Mouse (Mus musculus): Measurements from ENCODE around the gene Ppp1r18. TPM values are rescaled to one million over a fixed set of nuclear protein-coding genes. Genes with fewer than 3 reads are reported as not detected.

Ppp1r18 gene
- polyA plus RNA-seq, 1 experiment from 2014 or later, result 21.2 TPM

DNA sequence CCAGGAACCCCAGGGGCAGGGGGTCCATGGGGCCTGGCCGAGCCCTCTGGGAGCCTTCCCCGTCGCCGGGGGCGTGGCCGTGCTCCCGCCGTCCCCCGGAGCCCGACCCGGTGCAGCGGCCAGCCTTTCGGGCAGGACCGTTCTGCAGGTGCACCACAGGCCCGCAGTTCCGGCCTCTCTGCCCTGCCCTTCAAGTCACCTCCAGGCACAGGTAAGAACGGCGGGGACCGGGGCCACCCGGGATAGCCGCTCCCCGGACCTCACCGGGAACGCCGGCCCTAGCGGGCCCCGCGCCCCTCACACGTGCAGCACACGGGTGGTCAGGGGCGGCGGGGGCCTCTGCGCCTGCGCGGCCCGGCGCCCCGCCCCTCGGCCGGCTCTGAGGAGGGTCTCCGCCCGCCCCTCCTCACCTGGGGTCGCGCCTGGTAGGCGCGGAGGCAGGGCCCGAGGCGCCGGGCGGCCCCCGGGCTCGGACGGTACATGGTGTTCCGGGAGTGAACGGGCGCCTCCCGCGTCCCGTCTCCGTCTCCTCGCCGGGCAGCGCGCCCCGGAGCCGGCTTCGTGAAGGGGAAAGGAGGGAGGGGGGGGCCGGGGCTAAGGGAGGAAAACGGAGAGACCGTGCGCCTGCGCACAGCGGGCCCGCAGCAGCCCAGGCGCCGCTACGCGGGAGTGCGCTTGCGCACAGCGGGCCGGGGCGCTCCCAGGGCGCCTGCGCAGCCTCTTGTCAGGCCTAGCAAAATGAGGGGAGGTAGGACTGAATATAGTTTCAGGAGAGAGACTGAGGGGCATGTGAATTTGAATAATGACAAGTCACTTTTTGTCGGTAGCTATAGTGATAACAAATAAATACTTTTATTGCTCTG, 31.6 kb downstream of the Ppp1r18 start, which contains the start of gene 2310061I04Rik:
2310061I04Rik (minus strand) TSS at position 651 of the 863 bp plus-strand sequence.
- Histone ChIP-seq H3K4me1 (ENCODE audit: control insufficient read depth, insufficient read depth, low read length) (peaks cover 6% of the 10 kb centered on the region), H3K27ac (ENCODE audit: low read depth, low read length) (peak within 1 kb of the TSS; percentile 83), H3K4me3 (ENCODE audit: low read depth, low read length) (peak within 1 kb of the TSS; percentile 77), H3K9ac (ENCODE audit: low read length) (peak within 1 kb of the TSS; percentile 89), H3K36me3 (ENCODE audit: control insufficient read depth, insufficient read depth, low read length) (peaks cover 69% of the 10 kb centered on the region), H3K27me3 (replicated peaks; ENCODE audit: control insufficient read depth, insufficient read depth, low read length) (no peaks in the 10 kb centered on the region), H3K9me3 (replicated peaks; ENCODE audit: control insufficient read depth, low read length) (no peaks in the 10 kb centered on the region), H3K4me2 (ENCODE audit: low read length) (peak within 1 kb of the TSS; percentile 100)
- WGBS, result under 1% methylated on average over 81 of the region's 86 CpGs
- ATAC-seq (peak; percentile 96), DNase-seq (ENCODE audit: low spot score) (peak; percentile 96)

DNA sequence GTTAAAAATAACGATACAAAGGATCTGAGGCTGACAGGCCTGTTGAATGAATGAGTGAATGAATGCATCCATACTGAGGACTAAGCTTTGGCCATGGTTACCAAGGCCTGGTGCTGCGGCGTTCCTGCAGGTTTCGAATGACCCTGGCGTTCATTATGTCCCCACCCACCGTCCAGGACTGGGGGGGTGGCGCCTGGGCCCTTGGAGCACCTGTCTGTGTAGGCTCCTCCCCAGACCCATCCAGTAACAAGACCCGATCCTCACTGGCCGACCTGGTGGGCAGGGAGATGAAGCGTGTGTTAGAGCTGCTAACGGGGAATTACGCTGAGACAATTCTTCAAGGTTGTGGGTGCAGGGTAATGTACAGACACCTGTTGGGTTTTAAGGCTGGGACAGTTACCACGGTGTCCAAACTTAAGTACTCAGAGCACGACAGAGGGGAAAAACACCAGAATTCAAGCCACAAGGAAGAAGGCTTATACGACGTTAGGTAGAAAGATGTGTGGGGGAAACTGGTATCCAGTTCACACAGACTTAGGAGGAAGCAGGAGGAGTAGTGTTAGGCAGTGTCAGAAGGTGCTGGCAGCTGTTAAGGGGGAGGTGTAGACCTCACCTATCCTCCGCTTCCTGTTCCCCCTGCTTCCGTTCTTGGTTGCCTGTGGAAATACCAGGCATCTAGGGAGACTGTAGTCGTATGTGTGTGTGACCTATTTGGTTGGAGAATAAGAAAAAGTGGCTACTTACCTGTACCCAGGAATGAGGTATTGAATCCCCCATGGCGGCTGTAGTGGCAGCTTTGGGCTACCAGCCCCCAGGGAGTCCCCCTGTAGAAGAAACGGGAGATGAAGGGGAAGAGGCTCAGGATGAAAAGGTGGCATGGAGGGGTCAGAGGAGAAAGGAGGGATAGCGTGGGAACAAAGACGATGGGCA, 32.5 kb downstream of the Ppp1r18 start:
- Histone ChIP-seq H3K4me1 (ENCODE audit: control insufficient read depth, insufficient read depth, low read length) (peaks cover 6% of the 10 kb centered on the region), H3K4me2 (ENCODE audit: low read length) (peak overlapping the region; percentile 100), H3K4me3 (ENCODE audit: low read depth, low read length) (peak overlapping the region; percentile 77), H3K9me3 (replicated peaks; ENCODE audit: control insufficient read depth, low read length) (no peaks in the 10 kb centered on the region), H3K36me3 (ENCODE audit: control insufficient read depth, insufficient read depth, low read length) (peaks cover 70% of the 10 kb centered on the region), H3K27ac (ENCODE audit: low read depth, low read length) (peak overlapping the region; percentile 83; the same call in 1 of the 2 replicates), H3K27me3 (replicated peaks; ENCODE audit: control insufficient read depth, insufficient read depth, low read length) (no peaks in the 10 kb centered on the region), H3K9ac (ENCODE audit: low read length) (peak overlapping the region; percentile 89)
- ATAC-seq, result peak; percentile 35
- WGBS, result 48% methylated on average over 23 of the region's 23 CpGs
- DNase-seq (ENCODE audit: low spot score), result peak; percentile 16

DNA sequence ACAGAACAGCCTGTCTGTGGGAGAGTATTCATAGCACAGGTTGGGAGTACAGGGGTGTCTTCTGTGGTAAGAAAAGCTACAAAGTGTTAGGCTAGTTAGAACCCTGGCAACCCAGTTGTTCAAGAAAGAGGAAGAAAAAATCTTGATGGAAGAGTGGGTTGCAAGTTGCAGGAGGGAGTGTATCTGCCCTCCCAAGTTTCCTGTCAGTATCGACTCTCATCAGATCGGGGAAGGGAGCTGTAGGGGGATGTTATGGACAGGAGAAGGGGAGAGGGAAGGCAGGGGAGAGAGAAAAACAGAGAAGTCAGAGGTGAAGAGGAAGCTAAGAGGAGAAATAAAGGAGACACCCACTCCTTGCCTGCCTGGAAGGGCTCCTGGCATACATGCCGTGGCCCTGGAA, 35.2 kb downstream of the Ppp1r18 start:
- Histone ChIP-seq H3K27ac (ENCODE audit: low read depth, low read length) (no peak overlapping the region), H3K36me3 (ENCODE audit: control insufficient read depth, insufficient read depth, low read length) (peaks cover 76% of the 10 kb centered on the region)

DNA sequence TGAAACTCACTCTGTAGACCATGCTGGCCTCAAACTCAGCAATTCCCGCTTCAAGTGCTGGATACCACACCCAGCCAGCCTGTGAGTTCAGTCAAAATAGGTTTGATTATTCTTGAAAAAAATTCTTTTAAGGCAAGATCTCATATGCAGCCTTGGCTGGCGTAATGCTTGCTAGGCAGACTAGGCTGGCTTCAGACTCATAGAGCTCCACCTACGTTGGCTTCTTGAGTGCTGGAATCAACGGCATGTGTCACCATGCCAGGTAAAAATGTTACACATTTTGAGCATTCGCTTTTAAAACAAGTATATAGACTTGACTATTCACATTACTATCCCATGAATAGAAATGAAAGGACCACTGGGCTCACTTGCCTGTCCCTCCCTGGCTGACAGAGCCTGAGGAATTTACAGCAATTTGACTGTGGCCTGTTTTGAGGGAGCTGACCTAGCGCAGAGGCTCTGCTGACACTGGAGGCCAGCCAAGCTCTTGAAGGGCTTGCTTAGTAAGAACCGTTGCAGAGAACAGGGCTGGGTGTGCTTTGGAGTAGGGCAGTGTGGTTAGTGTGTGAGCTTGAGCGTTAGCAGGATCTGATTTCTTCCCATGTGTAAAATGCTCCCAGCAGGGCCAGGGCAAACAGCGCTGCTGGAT, 38.1 kb downstream of the Ppp1r18 start:
- no peaks in the 10 kb centered on the region for H3K27me3 ChIP-seq (replicated peaks; ENCODE audit: control insufficient read depth, insufficient read depth, low read length)
- no peak overlapping the region for H3K27ac ChIP-seq (ENCODE audit: low read depth, low read length)
- H3K4me2 ChIP-seq (ENCODE audit: low read length), result no peak overlapping the region
- H3K9me3 ChIP-seq (replicated peaks; ENCODE audit: control insufficient read depth, low read length), result no peaks in the 10 kb centered on the region
- H3K36me3 ChIP-seq (ENCODE audit: control insufficient read depth, insufficient read depth, low read length), result peaks cover 92% of the 10 kb centered on the region
- H3K9ac ChIP-seq (ENCODE audit: low read length), result no peak overlapping the region
- no peak for ATAC-seq
- H3K4me3 ChIP-seq (ENCODE audit: low read depth, low read length), result no peak overlapping the region
- 92% methylated on average over 9 of the region's 9 CpGs for WGBS
- H3K4me1 ChIP-seq (ENCODE audit: control insufficient read depth, insufficient read depth, low read length), result peaks cover 5% of the 10 kb centered on the region
- DNase-seq (ENCODE audit: low spot score), result no peak

More for the DNA sequence above, 35.2 kb downstream of the Ppp1r18 start:
- no peaks in the 10 kb centered on the region for H3K9me3 ChIP-seq (replicated peaks; ENCODE audit: control insufficient read depth, low read length)
- 94% methylated on average over 3 of the region's 3 CpGs for WGBS
- no peak for DNase-seq (ENCODE audit: low spot score)
- H3K4me2 ChIP-seq (ENCODE audit: low read length), result no peak overlapping the region
- ATAC-seq, result no peak
- no peak overlapping the region for H3K9ac ChIP-seq (ENCODE audit: low read length)
- peaks cover 6% of the 10 kb centered on the region for H3K4me1 ChIP-seq (ENCODE audit: control insufficient read depth, insufficient read depth, low read length)
- no peaks in the 10 kb centered on the region for H3K27me3 ChIP-seq (replicated peaks; ENCODE audit: control insufficient read depth, insufficient read depth, low read length)
- H3K4me3 ChIP-seq (ENCODE audit: low read depth, low read length), result no peak overlapping the region

DNA sequence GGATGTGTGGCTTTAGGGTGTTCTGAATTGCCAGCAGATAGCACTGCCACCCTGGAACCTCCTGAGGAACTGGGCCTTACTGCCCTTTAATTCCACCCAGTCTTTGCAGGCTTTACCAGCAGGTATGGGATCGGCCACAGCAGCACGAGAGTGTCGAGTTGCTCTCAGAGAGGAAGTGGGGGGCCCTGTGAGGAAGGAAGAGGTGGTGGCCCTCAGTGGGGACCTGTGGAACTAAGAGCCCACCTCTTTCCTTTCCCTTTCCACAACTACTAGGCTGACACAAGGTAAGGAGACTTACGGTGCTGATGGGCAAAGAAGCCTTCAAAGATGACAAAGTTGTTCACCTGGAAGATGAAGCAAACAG, 38.6 kb downstream of the Ppp1r18 start:
- no peak overlapping the region for H3K27ac ChIP-seq (ENCODE audit: low read depth, low read length)
- ATAC-seq (no peak), DNase-seq (ENCODE audit: low spot score) (no peak)
- 91% methylated on average over 4 of the region's 4 CpGs for WGBS
- no peaks in the 10 kb centered on the region for H3K9me3 ChIP-seq (replicated peaks; ENCODE audit: control insufficient read depth, low read length)
- peaks cover 10% of the 10 kb centered on the region for H3K4me1 ChIP-seq (ENCODE audit: control insufficient read depth, insufficient read depth, low read length)
- peaks cover 93% of the 10 kb centered on the region for H3K36me3 ChIP-seq (ENCODE audit: control insufficient read depth, insufficient read depth, low read length)
- H3K9ac ChIP-seq (ENCODE audit: low read length), result no peak overlapping the region
- H3K4me2 ChIP-seq (ENCODE audit: low read length), result no peak overlapping the region
- H3K4me3 ChIP-seq (ENCODE audit: low read depth, low read length), result no peak overlapping the region
- H3K27me3 ChIP-seq (replicated peaks; ENCODE audit: control insufficient read depth, insufficient read depth, low read length), result no peaks in the 10 kb centered on the region

DNA sequence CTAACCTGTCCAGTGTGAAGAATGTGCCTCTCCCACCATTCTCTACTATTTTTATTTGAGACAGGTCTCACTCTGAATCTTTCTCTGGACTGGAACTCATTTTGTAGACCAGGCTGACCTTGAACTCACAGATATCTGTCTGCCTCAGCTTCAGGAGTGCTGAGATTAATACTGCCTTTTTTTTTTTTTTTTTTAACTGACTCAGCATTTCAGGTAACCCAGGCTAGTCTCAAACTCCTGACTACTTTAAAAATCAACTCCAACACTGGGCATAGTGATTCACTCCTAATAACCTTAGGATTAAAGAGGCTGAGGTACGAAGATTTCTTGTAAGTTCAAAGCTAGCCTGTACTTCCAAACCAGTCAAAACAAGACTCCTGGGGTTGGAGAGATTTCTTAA, 40.2 kb downstream of the Ppp1r18 start:
- Histone ChIP-seq H3K4me1 (ENCODE audit: control insufficient read depth, insufficient read depth, low read length) (peaks cover 11% of the 10 kb centered on the region), H3K9me3 (replicated peaks; ENCODE audit: control insufficient read depth, low read length) (no peaks in the 10 kb centered on the region), H3K4me3 (ENCODE audit: low read depth, low read length) (no peak overlapping the region), H3K4me2 (ENCODE audit: low read length) (no peak overlapping the region), H3K27ac (ENCODE audit: low read depth, low read length) (no peak overlapping the region), H3K27me3 (replicated peaks; ENCODE audit: control insufficient read depth, insufficient read depth, low read length) (no peaks in the 10 kb centered on the region), H3K9ac (ENCODE audit: low read length) (no peak overlapping the region), H3K36me3 (ENCODE audit: control insufficient read depth, insufficient read depth, low read length) (peaks cover 77% of the 10 kb centered on the region)
- WGBS, result 91% methylated on average over 1 of the region's 1 CpGs
- ATAC-seq, result no peak
- no peak for DNase-seq (ENCODE audit: low spot score)

DNA sequence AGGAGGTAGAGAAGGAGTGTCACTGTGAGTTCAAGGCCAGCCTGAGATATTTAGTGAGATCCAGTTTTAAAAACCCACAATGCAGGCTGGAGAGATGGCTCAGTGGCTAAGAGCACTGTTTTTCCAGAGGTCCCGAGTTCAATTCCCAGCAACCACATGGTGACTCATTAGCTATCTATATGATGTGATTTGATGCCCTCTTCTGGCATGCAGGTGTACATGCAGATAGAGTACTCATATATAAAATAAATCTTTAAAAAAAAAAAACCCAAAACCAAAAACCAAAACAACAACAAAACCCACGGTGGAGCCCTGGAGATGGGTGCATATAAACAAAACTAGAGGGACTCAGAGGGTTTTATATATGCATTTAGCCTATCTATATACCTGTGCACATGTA, 42.2 kb downstream of the Ppp1r18 start:
- H3K9ac ChIP-seq (ENCODE audit: low read length), result no peak overlapping the region
- no peak overlapping the region for H3K4me3 ChIP-seq (ENCODE audit: low read depth, low read length)
- H3K9me3 ChIP-seq (replicated peaks; ENCODE audit: control insufficient read depth, low read length), result no peaks in the 10 kb centered on the region
- H3K27me3 ChIP-seq (replicated peaks; ENCODE audit: control insufficient read depth, insufficient read depth, low read length), result no peaks in the 10 kb centered on the region
- peaks cover 11% of the 10 kb centered on the region for H3K4me1 ChIP-seq (ENCODE audit: control insufficient read depth, insufficient read depth, low read length)
- ATAC-seq (no peak), DNase-seq (ENCODE audit: low spot score) (no peak)
- H3K4me2 ChIP-seq (ENCODE audit: low read length), result no peak overlapping the region
- WGBS, result 87% methylated on average over 2 of the region's 2 CpGs
- peaks cover 64% of the 10 kb centered on the region for H3K36me3 ChIP-seq (ENCODE audit: control insufficient read depth, insufficient read depth, low read length)
- H3K27ac ChIP-seq (ENCODE audit: low read depth, low read length), result no peak overlapping the region

DNA sequence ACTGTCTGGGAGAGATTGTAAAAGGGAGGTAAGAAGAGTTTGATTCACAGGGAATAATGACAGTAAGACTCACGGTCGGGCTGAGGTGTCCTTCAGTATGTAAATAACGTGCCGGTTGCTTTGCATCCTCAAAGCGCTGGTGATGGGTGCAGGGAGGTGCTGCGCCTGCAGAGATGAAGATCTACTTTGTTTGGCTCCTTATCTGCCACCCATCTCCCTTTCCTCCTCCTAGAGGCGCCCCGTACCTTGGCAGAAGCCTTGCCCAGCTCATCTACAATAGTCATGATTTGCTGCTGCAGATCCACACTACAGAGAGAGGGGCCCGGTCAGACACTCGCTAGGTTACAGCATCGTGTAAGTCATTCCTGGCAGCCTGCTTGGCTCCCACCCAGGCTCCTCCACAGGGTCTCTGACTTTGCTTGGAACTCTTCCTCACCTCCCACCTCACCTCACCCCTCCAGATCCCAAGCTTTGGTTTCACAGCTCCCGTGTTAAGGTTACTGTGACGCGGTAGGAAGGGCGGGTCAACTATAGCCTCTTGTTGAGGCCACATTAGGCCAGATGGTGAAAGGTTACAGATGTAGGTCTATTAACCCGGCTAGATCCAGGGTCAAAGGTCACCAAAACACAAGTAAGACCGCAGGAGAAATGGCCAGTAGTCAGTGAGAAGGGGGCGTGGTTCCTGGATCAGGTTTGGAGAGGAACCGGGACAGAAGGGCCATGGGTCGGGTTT, 44.0 kb downstream of the Ppp1r18 start:
- DNase-seq (ENCODE audit: low spot score) (no peak), ATAC-seq (peak; percentile 26)
- H3K4me1 ChIP-seq (ENCODE audit: control insufficient read depth, insufficient read depth, low read length), result peaks cover 11% of the 10 kb centered on the region
- H3K9ac ChIP-seq (ENCODE audit: low read length), result peak overlapping the region; percentile 84
- no peaks in the 10 kb centered on the region for H3K27me3 ChIP-seq (replicated peaks; ENCODE audit: control insufficient read depth, insufficient read depth, low read length)
- 32% methylated on average over 20 of the region's 20 CpGs for WGBS
- H3K36me3 ChIP-seq (ENCODE audit: control insufficient read depth, insufficient read depth, low read length), result peaks cover 52% of the 10 kb centered on the region
- H3K9me3 ChIP-seq (replicated peaks; ENCODE audit: control insufficient read depth, low read length), result no peaks in the 10 kb centered on the region
- H3K4me3 ChIP-seq (ENCODE audit: low read depth, low read length), result peak overlapping the region; percentile 78
- H3K4me2 ChIP-seq (ENCODE audit: low read length), result peak overlapping the region; percentile 91
- peak overlapping the region; percentile 77 for H3K27ac ChIP-seq (ENCODE audit: low read depth, low read length)

All from forebrain, embryonic 14.5 days (tissue).